Mouse (Mus musculus) mouse embryonic stem cell (cell line): Measurements from ENCODE around the gene Mapk9.

Source experiments
- in situ Hi-C, 2 experiments: fragments of 300-500 bp; cut with MboI; formaldehyde crosslinking; loops; 1 replicate in 1 of 2; 3 replicates in 1 of 2; pipeline ENCODE4 v1.14.3; 2019 to 2020; ENCODE audit warnings: low sequenced_read_pairs in 2 of 2, low pct_unique_long_range_greater_than_20kb in 1 of 2, mixed read lengths in 1 of 2; ENCODE audit not compliant: unreplicated experiment in 1 of 2

Gene Mapk9

DNA sequence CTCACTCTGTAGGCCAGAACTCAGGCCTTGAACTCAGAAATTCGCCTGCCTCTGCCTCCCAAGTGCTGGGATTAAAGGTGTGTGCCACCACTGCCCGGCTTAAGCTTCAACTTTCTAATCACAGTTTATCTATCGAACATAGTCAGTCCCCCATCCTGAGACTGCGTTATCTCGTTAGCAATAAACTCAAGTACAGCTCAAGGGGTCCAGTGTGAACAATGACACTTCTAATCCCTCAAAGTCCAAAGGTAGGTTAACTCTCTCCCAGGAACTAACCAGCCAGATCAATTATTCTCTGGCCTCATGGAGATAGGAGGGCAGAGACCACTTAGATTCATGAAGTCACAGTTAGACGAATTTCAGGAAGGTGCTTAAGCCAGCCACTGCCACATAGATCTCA lies 12.3 kb upstream of the Mapk9 start:
- in situ Hi-C loops, result loop anchor here in 1 of 2 experiments (10.0 kb wide), 1 partner anchor 109 kb away; no protein-coding TSS in a partner anchor

DNA sequence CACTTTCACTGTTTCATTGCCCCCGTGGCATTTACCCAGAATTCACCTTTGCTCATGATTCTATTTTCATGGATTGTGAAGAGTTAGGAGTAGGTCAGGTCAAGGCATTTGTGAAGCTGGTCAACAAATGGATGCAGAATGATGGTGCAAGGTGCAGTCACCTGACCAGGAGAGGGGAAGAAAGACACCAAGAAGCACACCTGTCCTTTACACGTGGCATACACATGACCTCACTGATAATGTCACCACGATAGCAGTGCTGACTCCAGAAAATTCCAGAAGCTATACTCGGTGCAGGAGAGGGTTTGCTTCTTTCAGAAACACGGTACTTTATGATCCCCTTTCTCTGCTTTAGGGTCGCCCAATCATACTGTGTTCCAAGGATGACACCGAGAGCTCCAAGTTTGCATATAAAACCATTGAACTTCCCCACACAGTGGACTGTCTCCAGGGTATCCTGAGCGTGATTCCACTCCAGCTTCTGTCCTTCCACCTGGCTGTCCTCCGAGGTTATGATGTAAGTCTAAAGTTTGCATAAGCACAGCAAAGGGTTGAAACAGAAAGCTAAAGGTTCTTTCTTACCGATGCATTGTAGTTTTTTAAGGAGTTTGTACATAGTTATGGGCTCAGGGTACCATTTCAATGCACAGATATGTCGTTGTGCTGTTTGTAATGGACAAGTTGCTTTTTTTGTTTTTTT lies 11.1 kb upstream of the Mapk9 start:
- in situ Hi-C loops, result loop anchor here in 1 of 2 experiments (10.0 kb wide), 1 partner anchor 111 kb away; no protein-coding TSS in a partner anchor

- in situ Hi-C loops, result loop anchor here in 1 of 2 experiments (10.0 kb wide), 1 partner anchor 113 kb away; no protein-coding TSS in a partner anchor
Observed at GRCm38 (mm10) chr11:49837717-49838407, 8.7 kb upstream of the Mapk9 start.

DNA sequence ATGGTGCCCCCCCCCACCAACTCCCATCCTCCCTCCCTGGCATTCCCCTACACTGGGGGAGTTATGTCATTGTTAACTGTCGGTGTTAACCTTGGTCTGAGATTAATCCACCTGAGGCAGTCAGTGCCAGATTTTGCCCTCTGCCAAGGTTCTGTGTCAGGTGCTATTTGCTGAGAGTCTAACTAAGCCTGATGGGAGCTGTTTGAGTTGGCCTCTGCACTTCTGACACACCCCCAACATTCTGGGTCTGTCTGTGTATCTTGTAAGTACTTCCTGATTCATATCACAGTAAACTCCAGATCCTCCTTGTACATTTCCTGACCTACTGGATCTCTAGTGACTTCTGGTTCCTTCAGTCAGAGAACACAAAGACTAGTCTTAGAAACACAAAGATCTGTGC lies 5.9 kb upstream of the Mapk9 start:
- in situ Hi-C loops, result no loop called here

DNA sequence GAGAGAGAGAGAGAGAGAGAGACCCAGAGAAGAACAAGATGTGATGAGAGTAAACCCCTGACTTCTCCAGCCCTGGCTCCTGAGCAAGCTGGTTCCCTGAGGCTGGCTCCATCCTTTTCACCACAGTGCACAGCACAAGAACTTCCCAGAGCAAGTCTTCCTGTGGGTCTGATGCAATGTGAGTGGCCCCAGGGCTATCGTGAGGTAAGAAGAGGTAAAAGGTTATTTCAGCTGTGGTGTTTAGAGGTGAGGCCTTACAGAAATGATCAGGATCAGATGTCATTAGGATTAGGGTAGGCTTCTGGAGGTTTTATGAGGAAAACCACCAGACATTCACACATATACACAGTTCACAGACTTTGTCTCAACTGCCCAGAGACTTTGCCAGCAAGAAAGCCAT lies 4.7 kb upstream of the Mapk9 start:
- in situ Hi-C loops, result no loop called here

DNA sequence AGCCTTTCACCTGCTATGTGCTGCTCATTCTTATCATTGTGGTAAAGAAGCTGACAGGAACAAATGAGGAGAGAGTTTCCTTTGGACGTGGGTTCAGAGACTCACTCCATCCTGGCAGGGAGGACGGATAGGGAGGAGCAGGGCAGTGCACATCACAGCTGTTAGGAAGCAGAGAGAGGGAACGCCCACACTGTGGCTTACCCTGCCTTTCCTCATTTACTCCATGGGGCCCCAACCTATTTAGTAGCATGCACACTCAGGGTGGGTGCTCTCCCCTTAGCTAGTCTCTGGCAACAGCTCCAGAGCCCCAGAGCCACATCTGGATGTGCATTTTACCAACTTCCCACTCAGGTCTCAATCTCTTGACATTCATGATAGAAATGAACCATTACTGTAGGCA lies 3.8 kb upstream of the Mapk9 start:
- in situ Hi-C loops, result no loop called here

- in situ Hi-C loops, result no loop called here
Observed at GRCm38 (mm10) chr11:49844311-49844710, 2.2 kb upstream of the Mapk9 start.

GRCm38 (mm10) chr11:49844969-49845368 lies 1.6 kb upstream of the Mapk9 start:
- in situ Hi-C loops, result no loop called here

DNA sequence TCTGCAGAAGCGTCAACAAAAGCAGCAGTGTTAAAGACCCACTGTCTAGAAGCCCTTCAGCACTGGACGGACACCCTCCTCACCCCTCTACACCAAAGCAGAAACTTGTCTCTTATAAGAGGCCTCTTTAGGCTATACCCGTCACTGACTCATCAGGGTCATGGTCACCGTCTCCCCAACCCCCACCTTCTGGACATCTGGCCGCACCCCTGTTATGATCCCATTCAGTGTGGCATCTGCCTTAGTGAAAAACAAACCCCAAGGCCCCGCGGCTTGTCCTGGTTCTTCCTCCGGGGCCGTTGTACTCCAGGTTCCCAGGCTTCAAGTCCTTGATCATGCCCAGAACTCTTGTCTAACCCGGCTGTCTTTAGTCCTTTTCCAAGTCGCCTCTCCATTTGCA lies 593 bp upstream of the Mapk9 start:
- in situ Hi-C loops, result no loop called here

- in situ Hi-C loops, result no loop called here
Observed at GRCm38 (mm10) chr11:49847071-49847810, 690 bp downstream of the Mapk9 start.

GRCm38 (mm10) chr11:49847811-49848078 lies 1.2 kb downstream of the Mapk9 start:
- in situ Hi-C loops, result no loop called here

DNA sequence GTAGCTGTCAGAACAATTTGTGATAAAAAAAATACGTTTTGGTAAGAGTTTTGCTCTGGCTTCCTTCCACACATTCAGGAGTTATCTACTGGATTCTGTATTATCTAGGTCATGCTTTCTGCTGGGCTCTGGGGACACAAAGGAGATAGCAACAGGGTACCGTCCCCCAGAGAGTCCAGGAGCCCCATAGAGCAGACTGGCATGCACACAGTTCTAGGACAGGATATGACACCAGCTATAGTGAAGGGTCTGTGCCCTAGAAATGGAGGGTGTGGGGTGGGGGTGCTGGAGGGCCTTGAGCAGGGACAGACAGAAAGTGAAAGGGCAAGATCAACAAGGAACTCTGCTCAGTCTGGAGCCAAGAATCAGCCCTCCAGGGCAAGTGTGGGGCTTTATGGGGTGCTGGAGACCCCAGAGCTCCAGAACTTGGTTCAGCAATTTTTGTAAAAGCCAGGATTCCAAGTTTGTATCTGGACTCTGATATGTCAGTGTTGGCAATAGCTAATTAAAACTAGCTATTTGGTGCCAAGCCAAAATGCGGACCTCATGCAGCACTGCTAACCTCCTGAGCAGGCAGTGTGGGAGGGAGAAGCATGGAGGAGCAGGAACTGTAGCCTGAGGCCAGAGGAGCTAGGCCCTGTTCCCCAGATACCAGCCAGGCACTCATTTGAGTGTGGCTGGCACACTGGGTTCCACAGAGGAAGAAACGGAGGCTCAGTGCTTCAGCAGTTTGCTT lies 1.7 kb downstream of the Mapk9 start:
- in situ Hi-C loops, result no loop called here

DNA sequence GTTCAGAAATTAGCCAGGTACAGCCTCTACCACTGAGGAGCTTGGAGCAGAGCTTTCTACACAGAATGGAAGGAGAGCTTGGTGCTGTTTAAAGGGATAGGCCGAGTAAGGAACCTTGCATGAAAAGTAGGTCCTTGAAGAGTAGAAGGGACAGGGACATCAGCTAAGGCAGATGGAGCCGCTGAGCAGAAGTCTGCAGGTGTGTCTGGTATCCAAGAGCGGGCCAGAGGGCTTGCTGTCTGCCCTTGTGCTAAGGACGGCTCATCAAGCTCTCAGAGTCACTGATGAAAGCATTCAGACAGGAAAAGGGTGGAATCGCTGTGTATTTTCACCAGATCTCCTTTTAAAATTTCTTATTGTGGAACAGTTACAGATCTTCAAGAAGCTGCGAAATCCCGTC lies 3.8 kb downstream of the Mapk9 start:
- in situ Hi-C loops, result no loop called here

DNA sequence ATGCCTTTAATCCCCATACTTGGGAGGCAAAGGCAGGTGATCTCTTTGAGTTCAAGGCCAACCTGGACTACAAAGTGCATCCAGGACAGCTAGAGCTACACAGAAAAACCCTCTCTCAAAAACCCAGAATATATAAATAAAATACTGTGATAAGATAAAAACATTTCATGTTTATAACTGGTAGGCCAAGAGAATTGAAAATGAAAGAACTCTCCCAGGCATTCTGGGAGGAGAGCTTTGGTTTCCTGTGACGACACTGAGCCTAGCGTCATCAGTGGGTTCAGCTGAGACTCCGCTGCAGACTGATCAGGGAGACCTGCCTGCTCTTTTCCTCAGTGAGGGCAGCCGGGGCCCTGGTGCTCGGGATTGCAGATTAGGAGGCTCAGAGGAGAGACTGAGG lies 8.6 kb downstream of the Mapk9 start:
- in situ Hi-C loops, result no loop called here

DNA sequence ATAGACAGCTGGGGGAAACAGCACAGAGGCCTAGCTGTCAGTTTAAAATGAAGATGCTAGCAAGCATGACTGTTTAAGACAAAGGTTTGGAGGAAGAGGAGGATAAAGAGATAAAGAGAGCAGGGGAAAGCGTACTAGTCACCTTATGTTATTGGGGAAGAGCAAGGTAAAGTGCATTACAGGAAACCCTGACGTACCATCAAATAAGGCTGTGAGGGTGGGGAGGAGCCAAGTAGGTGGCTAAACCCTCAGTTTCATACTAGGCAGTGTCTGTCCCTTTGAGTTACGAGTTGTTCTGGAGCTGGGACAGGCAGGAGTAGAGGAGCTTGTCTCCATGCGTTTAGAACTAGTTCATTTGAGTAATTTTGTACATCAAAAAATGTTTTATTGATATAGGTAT lies 14.6 kb downstream of the Mapk9 start:
- in situ Hi-C loops, result no loop called here

GRCm38 (mm10) chr11:49863926-49864325 lies 17.4 kb downstream of the Mapk9 start:
- in situ Hi-C loops, result no loop called here

DNA sequence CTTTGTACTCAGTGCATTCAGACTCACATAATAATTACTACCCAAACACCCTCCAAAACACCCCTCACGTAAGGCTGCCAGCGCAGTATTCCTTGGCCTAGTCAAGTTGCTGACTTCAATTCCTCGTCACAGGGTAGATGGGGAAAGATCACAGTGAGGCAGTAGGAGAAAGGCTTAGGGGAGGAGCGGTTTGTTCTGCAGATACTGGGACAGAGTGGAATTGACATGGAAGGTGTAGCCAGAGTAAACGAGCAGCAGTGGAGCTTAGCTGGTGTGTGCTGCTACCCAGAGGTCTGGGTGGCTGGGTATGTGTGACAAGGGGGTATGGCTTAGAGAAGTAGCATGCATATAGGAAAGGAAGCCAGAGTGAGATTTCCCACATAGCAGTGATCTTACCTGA lies 20.8 kb downstream of the Mapk9 start:
- in situ Hi-C loops, result no loop called here

DNA sequence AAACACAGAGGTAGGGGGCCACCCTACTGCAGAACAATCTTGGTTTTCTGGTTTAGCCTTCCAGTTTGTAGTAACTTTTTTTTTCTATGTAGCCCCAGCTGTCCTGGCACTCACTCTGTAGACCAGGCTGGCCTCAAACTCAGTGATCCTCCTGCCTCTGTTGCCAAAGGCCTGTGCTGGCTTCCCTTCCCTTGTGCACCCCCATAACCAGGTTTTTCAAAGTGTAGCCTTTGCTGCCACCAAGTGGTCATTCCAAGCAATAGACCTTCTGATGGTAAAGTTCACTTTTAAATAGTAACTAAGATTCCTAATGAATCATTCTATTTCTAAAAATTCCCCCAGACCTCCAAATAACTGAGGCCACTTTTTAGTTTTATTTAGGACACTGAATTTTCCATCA lies 23.2 kb downstream of the Mapk9 start:
- in situ Hi-C loops, result no loop called here

DNA sequence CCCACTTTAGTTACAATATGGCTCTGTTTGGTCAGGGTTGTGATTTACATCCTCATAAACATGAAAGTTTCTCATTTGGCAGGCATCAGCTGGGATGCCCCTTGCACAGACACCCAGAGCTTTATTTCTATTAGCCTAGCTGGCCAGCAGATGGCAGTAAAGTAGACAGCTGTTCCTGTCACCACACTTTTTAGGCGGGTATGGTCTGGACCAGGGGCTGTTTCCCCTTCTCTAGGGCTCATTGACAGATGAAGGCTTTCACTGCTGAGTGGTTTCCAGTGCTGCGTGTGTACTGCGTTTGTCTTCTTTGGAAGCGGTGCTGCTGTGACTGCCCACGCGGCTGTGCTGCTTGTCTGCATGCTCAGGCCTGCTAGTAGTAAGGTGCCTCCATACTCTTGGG lies 25.4 kb downstream of the Mapk9 start:
- in situ Hi-C loops, result no loop called here
